Mouse (Mus musculus) gastrocnemius, postnatal 4 days (tissue): ENCODE results near the gene Lef1. TPM values are rescaled to one million over a fixed set of nuclear protein-coding genes. Genes with fewer than 3 reads are reported as not detected.

Experiments used
- DNase-seq, 2 experiments: peaks; one replicate each; pipeline ENCODE4 v3.0.0; 2021 to 2022; ENCODE audit warnings: low spot score in 2 of 2, mixed read lengths in 2 of 2
- total RNA-seq, 2 experiments: library from RNA; stranded (reverse); gene quantifications; 2 replicates each; pipeline ENCODE4 v1.2.3; 2021

Gene Lef1
- total RNA-seq, 2 experiments from 2014 or later: 1.1 to 2.0 TPM

GRCm38 (mm10) chr3:131247447-131247846 lies 137.2 kb downstream of the Lef1 start:
- DNase-seq: no peak

GRCm38 (mm10) chr3:131247851-131248250 lies 137.6 kb downstream of the Lef1 start:
- DNase-seq: no peak

- no peak for DNase-seq
Observed at GRCm38 (mm10) chr3:131248444-131248843, 138.2 kb downstream of the Lef1 start.

GRCm38 (mm10) chr3:131250283-131250682 lies 140.0 kb downstream of the Lef1 start:
- no peak for DNase-seq

- no peak for DNase-seq
Observed at GRCm38 (mm10) chr3:131250978-131251377, 140.7 kb downstream of the Lef1 start.

GRCm38 (mm10) chr3:131251601-131252000 lies 141.3 kb downstream of the Lef1 start:
- DNase-seq: no peak

- no peak for DNase-seq
Observed at GRCm38 (mm10) chr3:131254991-131255390, 144.7 kb downstream of the Lef1 start.

- DNase-seq: no peak
Observed at GRCm38 (mm10) chr3:131255399-131255981, 145.2 kb downstream of the Lef1 start.

GRCm38 (mm10) chr3:131258921-131259320 lies 148.7 kb downstream of the Lef1 start:
- DNase-seq: no peak

GRCm38 (mm10) chr3:131259392-131259965 lies 149.2 kb downstream of the Lef1 start:
- no peak for DNase-seq

- no peak for DNase-seq
Observed at GRCm38 (mm10) chr3:131260418-131260817, 150.1 kb downstream of the Lef1 start.

- DNase-seq: no peak
Observed at GRCm38 (mm10) chr3:131263766-131264486, 153.7 kb downstream of the Lef1 start.

- DNase-seq: no peak
Observed at GRCm38 (mm10) chr3:131265516-131265915, 155.2 kb downstream of the Lef1 start.

- DNase-seq: no peak
Observed at GRCm38 (mm10) chr3:131266366-131267050, 156.2 kb downstream of the Lef1 start.

- no peak for DNase-seq
Observed at GRCm38 (mm10) chr3:131270381-131270780, 160.1 kb downstream of the Lef1 start.

GRCm38 (mm10) chr3:131271157-131271556 lies 160.9 kb downstream of the Lef1 start:
- DNase-seq: peak; percentile 30 to 44

GRCm38 (mm10) chr3:131271559-131272373 lies 161.5 kb downstream of the Lef1 start, which contains the start of gene Hadh:
TSS of gene Hadh (minus strand) at chr3:131272101.
- DNase-seq: peak; percentile 81 to 83

GRCm38 (mm10) chr3:131272374-131273100 lies 162.3 kb downstream of the Lef1 start:
- DNase-seq: no peak
